Mouse (Mus musculus) limb, embryonic 13.5 days (tissue): Measurements from ENCODE around the gene Cep44. TPM values are rescaled to one million over a fixed set of nuclear protein-coding genes. Genes with fewer than 3 reads are reported as not detected.

Experiments used
- ATAC-seq: fragments of 200-750 bp; cut with Nextera tagmentation; 2 replicates; pipeline ENCODE4 v1.8.0; 2017; ENCODE audit warnings: low read depth, moderate number of reproducible peaks, moderate TSS enrichment; ENCODE audit not compliant: low FRiP score
- H3K27ac ChIP-seq: fragments of 300-500 bp; sonication (generic); 2 replicates; pipeline ENCODE4 v1.5.1; 2015; ENCODE audit warnings: inconsistent platforms, mild to moderate bottlenecking, moderate library complexity
- H3K27me3 ChIP-seq: fragments of 300-500 bp; sonication (generic); 2 replicates; pipeline ENCODE4 v1.6.1; 2015; ENCODE audit warnings: mild to moderate bottlenecking, inconsistent platforms
- H3K36me3 ChIP-seq: fragments of 300-500 bp; sonication (generic); 2 replicates; pipeline ENCODE4 v1.6.1; 2015; ENCODE audit warnings: inconsistent platforms, mild to moderate bottlenecking, moderate library complexity
- H3K4me1 ChIP-seq: fragments of 300-500 bp; sonication (generic); 2 replicates; pipeline ENCODE4 v1.6.1; 2015; ENCODE audit warnings: inconsistent platforms
- H3K4me2 ChIP-seq: fragments of 300-500 bp; sonication (generic); replicated peaks from 2 replicates; pipeline ENCODE4 v1.6.1; 2015; ENCODE audit warnings: inconsistent platforms, mild to moderate bottlenecking, moderate library complexity
- H3K4me3 ChIP-seq: fragments of 300-500 bp; sonication (generic); 2 replicates; pipeline ENCODE4 v1.5.1; 2015; ENCODE audit warnings: moderate library complexity, mild to moderate bottlenecking, inconsistent platforms
- H3K9ac ChIP-seq: fragments of 300-500 bp; sonication (generic); 2 replicates; pipeline ENCODE4 v1.6.1; 2015; ENCODE audit warnings: mild to moderate bottlenecking, inconsistent platforms
- H3K9me3 ChIP-seq: fragments of 300-500 bp; sonication (generic); 2 replicates; pipeline ENCODE4 v1.6.1; 2016; ENCODE audit warnings: inconsistent platforms
- WGBS: fragments of 180-500 bp; shearing (Covaris S2); methylation state at CpG from one replicate; pipeline ENCODE4 v1.1.7; 2015; 5-methylcytosine and 5-hydroxymethylcytosine counted together
- polyA plus RNA-seq: library from polyadenylated mRNA; unstranded; fragments of >200 nt; fragmentation: Nextera tagmentation; extraction: Ambion mirVana; gene quantifications from 2 replicates; pipeline ENCODE4 v1.2.1, GENCODE M21; 2015

Gene Cep44
- 38.9 and 42.7 TPM in 2 replicates for polyA plus RNA-seq

GRCm38 (mm10) chr8:56550558-56551360 is at the start of gene Cep44, which contains the start of gene Fbxo8:
Gene Cep44, minus strand, starts transcription at chr8:56551047.
Gene Fbxo8, plus strand, starts transcription at chr8:56551090.
- peak; percentile 89 for ATAC-seq
- under 1% methylated on average over 53 of the region's 53 CpGs for WGBS
- H3K36me3 ChIP-seq = peaks cover 6% of the 10 kb centered on the region; the same call in 1 of the 2 replicates
- peak within 1 kb of the TSS; percentile 94 for H3K4me3 ChIP-seq
- no peaks in the 10 kb centered on the region for H3K27me3 ChIP-seq
- H3K27ac ChIP-seq = peak within 1 kb of the TSS; percentile 83
- no peaks in the 10 kb centered on the region for H3K9me3 ChIP-seq
- H3K4me1 ChIP-seq = peaks cover 12% of the 10 kb centered on the region
- H3K4me2 ChIP-seq = peak within 1 kb of the TSS; percentile 72
- H3K9ac ChIP-seq = peak within 1 kb of the TSS; percentile 83

- no peak for ATAC-seq
- 97% methylated on average over 5 of the region's 5 CpGs for WGBS
- Histone ChIP-seq H3K9me3 (no peaks in the 10 kb centered on the region), H3K4me3 (no peak overlapping the region), H3K4me2 (no peak overlapping the region), H3K9ac (no peak overlapping the region), H3K27ac (no peak overlapping the region), H3K27me3 (no peaks in the 10 kb centered on the region), H3K4me1 (no peaks in the 10 kb centered on the region), H3K36me3 (peaks cover 16% of the 10 kb centered on the region; the same call in 1 of the 2 replicates)
These were observed 40.7 kb upstream of the Cep44 start for GRCm38 (mm10) chr8:56591502-56591901.

GRCm38 (mm10) chr8:56591084-56591483 is 40.2 kb upstream of the Cep44 start:
- Histone ChIP-seq H3K9me3 (no peaks in the 10 kb centered on the region), H3K9ac (no peak overlapping the region), H3K4me1 (no peaks in the 10 kb centered on the region), H3K4me3 (no peak overlapping the region), H3K27ac (no peak overlapping the region), H3K27me3 (no peaks in the 10 kb centered on the region), H3K36me3 (peaks cover 16% of the 10 kb centered on the region; the same call in 1 of the 2 replicates), H3K4me2 (no peak overlapping the region)
- WGBS = 93% methylated on average over 1 of the region's 1 CpGs
- ATAC-seq = no peak

- no peak overlapping the region for H3K9ac ChIP-seq
- 61% methylated on average over 2 of the region's 2 CpGs for WGBS
- ATAC-seq = no peak
- H3K27ac ChIP-seq = no peak overlapping the region
- H3K9me3 ChIP-seq = no peaks in the 10 kb centered on the region
- H3K4me1 ChIP-seq = no peaks in the 10 kb centered on the region
- no peak overlapping the region for H3K4me3 ChIP-seq
- H3K36me3 ChIP-seq = peaks cover 16% of the 10 kb centered on the region; the same call in 1 of the 2 replicates
- H3K4me2 ChIP-seq = no peak overlapping the region
- no peaks in the 10 kb centered on the region for H3K27me3 ChIP-seq
These were observed 38.2 kb upstream of the Cep44 start for GRCm38 (mm10) chr8:56589004-56589403.

GRCm38 (mm10) chr8:56582841-56583240 is 32.0 kb upstream of the Cep44 start:
- Histone ChIP-seq H3K4me1 (no peaks in the 10 kb centered on the region), H3K4me2 (no peak overlapping the region), H3K9ac (no peak overlapping the region), H3K9me3 (no peaks in the 10 kb centered on the region), H3K36me3 (no peaks in the 10 kb centered on the region; the same call in 1 of the 2 replicates), H3K4me3 (no peak overlapping the region), H3K27ac (no peak overlapping the region), H3K27me3 (no peaks in the 10 kb centered on the region)
- ATAC-seq = no peak

GRCm38 (mm10) chr8:56580918-56581317 is 30.1 kb upstream of the Cep44 start:
- H3K36me3 ChIP-seq = no peaks in the 10 kb centered on the region; the same call in 1 of the 2 replicates
- H3K27me3 ChIP-seq = no peaks in the 10 kb centered on the region
- no peak overlapping the region for H3K4me2 ChIP-seq
- no peak overlapping the region for H3K9ac ChIP-seq
- no peaks in the 10 kb centered on the region for H3K9me3 ChIP-seq
- no peaks in the 10 kb centered on the region for H3K4me1 ChIP-seq
- no peak overlapping the region for H3K27ac ChIP-seq
- 92% methylated on average over 4 of the region's 4 CpGs for WGBS
- no peak for ATAC-seq
- no peak overlapping the region for H3K4me3 ChIP-seq

GRCm38 (mm10) chr8:56566856-56567255 is 16.0 kb upstream of the Cep44 start:
- ATAC-seq = no peak
- peaks cover 7% of the 10 kb centered on the region; the same call in 1 of the 2 replicates for H3K4me1 ChIP-seq
- H3K4me3 ChIP-seq = no peak overlapping the region
- H3K36me3 ChIP-seq = peaks cover 9% of the 10 kb centered on the region
- 91% methylated on average over 9 of the region's 9 CpGs for WGBS
- H3K27me3 ChIP-seq = no peaks in the 10 kb centered on the region
- H3K27ac ChIP-seq = no peak overlapping the region
- H3K9me3 ChIP-seq = no peaks in the 10 kb centered on the region
- H3K9ac ChIP-seq = no peak overlapping the region
- H3K4me2 ChIP-seq = no peak overlapping the region

GRCm38 (mm10) chr8:56564399-56565047 is 13.7 kb upstream of the Cep44 start:
- Histone ChIP-seq H3K4me1 (peaks cover 7% of the 10 kb centered on the region; the same call in 1 of the 2 replicates), H3K27me3 (no peaks in the 10 kb centered on the region), H3K9me3 (no peaks in the 10 kb centered on the region), H3K27ac (no peak overlapping the region), H3K4me3 (no peak overlapping the region), H3K36me3 (peaks cover 9% of the 10 kb centered on the region), H3K4me2 (no peak overlapping the region), H3K9ac (no peak overlapping the region)
- 82% methylated on average over 4 of the region's 4 CpGs for WGBS
- ATAC-seq = no peak

GRCm38 (mm10) chr8:56552551-56553103 is 1.8 kb upstream of the Cep44 start:
- Histone ChIP-seq H3K27me3 (no peaks in the 10 kb centered on the region), H3K4me2 (peak overlapping the region; percentile 72), H3K9ac (no peak overlapping the region), H3K36me3 (no peaks in the 10 kb centered on the region), H3K4me3 (no peak overlapping the region), H3K27ac (no peak overlapping the region), H3K9me3 (no peaks in the 10 kb centered on the region), H3K4me1 (peaks cover 16% of the 10 kb centered on the region)
- 69% methylated on average over 5 of the region's 5 CpGs for WGBS
- no peak for ATAC-seq

GRCm38 (mm10) chr8:56552045-56552444 is 1.2 kb upstream of the Cep44 start:
- peak overlapping the region; percentile 72 for H3K4me2 ChIP-seq
- H3K9me3 ChIP-seq = no peaks in the 10 kb centered on the region
- peaks cover 16% of the 10 kb centered on the region for H3K4me1 ChIP-seq
- H3K9ac ChIP-seq = peak overlapping the region; percentile 83
- no peaks in the 10 kb centered on the region for H3K36me3 ChIP-seq
- no peak for ATAC-seq
- 22% methylated on average over 10 of the region's 10 CpGs for WGBS
- H3K4me3 ChIP-seq = peak overlapping the region; percentile 94
- H3K27me3 ChIP-seq = no peaks in the 10 kb centered on the region
- no peak overlapping the region for H3K27ac ChIP-seq

GRCm38 (mm10) chr8:56551361-56551852 is 560 bp upstream of the Cep44 start:
- H3K36me3 ChIP-seq = no peaks in the 10 kb centered on the region

GRCm38 (mm10) chr8:56547866-56548265 is 3.0 kb downstream of the Cep44 start:
- no peak overlapping the region for H3K4me2 ChIP-seq
- no peak overlapping the region for H3K27ac ChIP-seq
- no peaks in the 10 kb centered on the region for H3K9me3 ChIP-seq
- WGBS = 94% methylated on average over 2 of the region's 2 CpGs
- H3K4me3 ChIP-seq = no peak overlapping the region
- H3K27me3 ChIP-seq = no peaks in the 10 kb centered on the region
- no peak for ATAC-seq
- H3K36me3 ChIP-seq = peaks cover 23% of the 10 kb centered on the region
- H3K9ac ChIP-seq = no peak overlapping the region
- peaks cover 12% of the 10 kb centered on the region for H3K4me1 ChIP-seq

More at GRCm38 (mm10) chr8:56551361-56551852, 560 bp upstream of the Cep44 start:
- Histone ChIP-seq H3K4me2 (peak overlapping the region; percentile 72), H3K4me1 (peaks cover 14% of the 10 kb centered on the region), H3K4me3 (peak overlapping the region; percentile 94), H3K9ac (peak overlapping the region; percentile 83), H3K27me3 (no peaks in the 10 kb centered on the region), H3K9me3 (no peaks in the 10 kb centered on the region), H3K27ac (peak overlapping the region; percentile 83)
- 0% methylated on average over 28 of the region's 28 CpGs for WGBS
- ATAC-seq = peak; percentile 98
